Mouse (Mus musculus): Measurements from ENCODE around the gene Sgce. TPM values are rescaled to one million over a fixed set of nuclear protein-coding genes. Genes with fewer than 3 reads are reported as not detected.

Gene Sgce
- total RNA-seq, 1 experiment: 19.1 TPM

GRCm38 (mm10) chr6:4748506-4748961 is 1.5 kb upstream of the Sgce start:
- Histone ChIP-seq H3K9me3 (ENCODE audit: control insufficient read depth, insufficient read depth, low read depth, low read length) (no peaks in the 10 kb centered on the region), H3K27ac (ENCODE audit: insufficient read depth, low read depth, low read length, poor library complexity, severe bottlenecking) (no peak overlapping the region), H3K4me1 (ENCODE audit: control insufficient read depth in 2 of 2, insufficient read depth in 2 of 2, low read length in 2 of 2, poor library complexity in 1 of 2) (no peaks in the 10 kb centered on the region), H3K9ac (ENCODE audit: insufficient read depth, low read depth, low read length, poor library complexity, severe bottlenecking) (0 out of 2 replicates have a peak overlapping the region, but pooled peaks have one; percentile 38), H3K36me3 (ENCODE audit: control insufficient read depth, insufficient read depth, low read length, poor library complexity, severe bottlenecking) (peaks cover 2% of the 10 kb centered on the region; the same call in 1 of the 2 replicates), H3K4me3 (ENCODE audit: insufficient read depth in 1 of 2, low read depth in 1 of 2, low read length in 2 of 2, poor library complexity in 1 of 2, severe bottlenecking in 1 of 2) (peak overlapping the region; percentile 49 to 65)
- no peak for DNase-seq (ENCODE audit: low read depth, low spot score)
- in situ Hi-C loops (cut with MboI; ENCODE audit: low sequenced_read_pairs in 2 of 2, unreplicated experiment in 2 of 2): no loop called here
- no peak for TF ChIP-seq ZNF384 (IDR thresholded peaks at IDR 0.05; ENCODE audit: low read depth, low read length)
- no peak for TF ChIP-seq ZC3H11A (IDR thresholded peaks at IDR 0.05; ENCODE audit: borderline replicate concordance, low read depth, low read length)
- TF ChIP-seq CHD2 (IDR thresholded peaks at IDR 0.05; ENCODE audit: low read depth, low read length): no peak
- TF ChIP-seq HCFC1 (IDR thresholded peaks at IDR 0.05; ENCODE audit: borderline replicate concordance, insufficient read depth, low read length): no peak
- TF ChIP-seq MAFK (IDR thresholded peaks at IDR 0.05; ENCODE audit: insufficient read depth, low read depth, low read length): no peak

GRCm38 (mm10) chr6:4747677-4748505 is 884 bp upstream of the Sgce start:
- Histone ChIP-seq H3K9me3 (ENCODE audit: control insufficient read depth, insufficient read depth, low read depth, low read length) (no peaks in the 10 kb centered on the region), H3K4me1 (ENCODE audit: control insufficient read depth in 2 of 2, insufficient read depth in 2 of 2, low read length in 2 of 2, poor library complexity in 1 of 2) (no peaks in the 10 kb centered on the region), H3K27ac (ENCODE audit: insufficient read depth, low read depth, low read length, poor library complexity, severe bottlenecking) (no peak overlapping the region), H3K4me3 (ENCODE audit: insufficient read depth in 1 of 2, low read depth in 1 of 2, low read length in 2 of 2, poor library complexity in 1 of 2, severe bottlenecking in 1 of 2) (peak overlapping the region; percentile 49 to 65), H3K36me3 (ENCODE audit: control insufficient read depth, insufficient read depth, low read length, poor library complexity, severe bottlenecking) (peaks cover 2% of the 10 kb centered on the region; the same call in 1 of the 2 replicates), H3K9ac (ENCODE audit: insufficient read depth, low read depth, low read length, poor library complexity, severe bottlenecking) (peak overlapping the region; percentile 72)
- in situ Hi-C loops (cut with MboI; ENCODE audit: low sequenced_read_pairs in 2 of 2, unreplicated experiment in 2 of 2): no loop called here
- TF ChIP-seq CHD2 (IDR thresholded peaks at IDR 0.05; ENCODE audit: low read depth, low read length) (no peak), ZC3H11A (IDR thresholded peaks at IDR 0.05; ENCODE audit: borderline replicate concordance, low read depth, low read length) (no peak), MAFK (IDR thresholded peaks at IDR 0.05; ENCODE audit: insufficient read depth, low read depth, low read length) (no peak), ZNF384 (IDR thresholded peaks at IDR 0.05; ENCODE audit: low read depth, low read length) (no peak), HCFC1 (IDR thresholded peaks at IDR 0.05; ENCODE audit: borderline replicate concordance, insufficient read depth, low read length) (no peak)
- no peak for DNase-seq (ENCODE audit: low read depth, low spot score)

- Histone ChIP-seq H3K4me1 (ENCODE audit: control insufficient read depth in 2 of 2, insufficient read depth in 2 of 2, low read length in 2 of 2, poor library complexity in 1 of 2) (no peaks in the 10 kb centered on the region), H3K9me3 (ENCODE audit: control insufficient read depth, insufficient read depth, low read depth, low read length) (no peaks in the 10 kb centered on the region), H3K27ac (ENCODE audit: insufficient read depth, low read depth, low read length, poor library complexity, severe bottlenecking) (no peak overlapping the region), H3K4me3 (ENCODE audit: insufficient read depth in 1 of 2, low read depth in 1 of 2, low read length in 2 of 2, poor library complexity in 1 of 2, severe bottlenecking in 1 of 2) (peak overlapping the region; percentile 51 to 59), H3K9ac (ENCODE audit: insufficient read depth, low read depth, low read length, poor library complexity, severe bottlenecking) (peak overlapping the region; percentile 15), H3K36me3 (ENCODE audit: control insufficient read depth, insufficient read depth, low read length, poor library complexity, severe bottlenecking) (peaks cover 2% of the 10 kb centered on the region; the same call in 1 of the 2 replicates)
- DNase-seq (ENCODE audit: low read depth, low spot score): no peak
- in situ Hi-C loops (cut with MboI; ENCODE audit: low sequenced_read_pairs in 2 of 2, unreplicated experiment in 2 of 2): no loop called here
- TF ChIP-seq HCFC1 (IDR thresholded peaks at IDR 0.05; ENCODE audit: borderline replicate concordance, insufficient read depth, low read length): no peak
- no peak for TF ChIP-seq ZC3H11A (IDR thresholded peaks at IDR 0.05; ENCODE audit: borderline replicate concordance, low read depth, low read length)
- no peak for TF ChIP-seq CHD2 (IDR thresholded peaks at IDR 0.05; ENCODE audit: low read depth, low read length)
- no peak for TF ChIP-seq MAFK (IDR thresholded peaks at IDR 0.05; ENCODE audit: insufficient read depth, low read depth, low read length)
- TF ChIP-seq ZNF384 (IDR thresholded peaks at IDR 0.05; ENCODE audit: low read depth, low read length): no peak
These were observed 841 bp downstream of the Sgce start for GRCm38 (mm10) chr6:4746036-4746695.

- no peak overlapping the region for H3K9ac ChIP-seq (ENCODE audit: insufficient read depth, low read depth, low read length, poor library complexity, severe bottlenecking)
- H3K27ac ChIP-seq (ENCODE audit: insufficient read depth, low read depth, low read length, poor library complexity, severe bottlenecking): no peak overlapping the region
- no peaks in the 10 kb centered on the region for H3K9me3 ChIP-seq (ENCODE audit: control insufficient read depth, insufficient read depth, low read depth, low read length)
- no peak overlapping the region for H3K4me3 ChIP-seq (ENCODE audit: insufficient read depth in 1 of 2, low read depth in 1 of 2, low read length in 2 of 2, poor library complexity in 1 of 2, severe bottlenecking in 1 of 2)
- peaks cover 9 to 15% of the 10 kb centered on the region in 2 experiments for H3K4me1 ChIP-seq (ENCODE audit: control insufficient read depth in 2 of 2, insufficient read depth in 2 of 2, low read length in 2 of 2, poor library complexity in 1 of 2)
- in situ Hi-C loops (cut with MboI; ENCODE audit: low sequenced_read_pairs in 2 of 2, unreplicated experiment in 2 of 2): no loop called here
- H3K36me3 ChIP-seq (ENCODE audit: control insufficient read depth, insufficient read depth, low read length, poor library complexity, severe bottlenecking): no peaks in the 10 kb centered on the region
- no peak for DNase-seq (ENCODE audit: low read depth, low spot score)
- TF ChIP-seq MAFK (IDR thresholded peaks at IDR 0.05; ENCODE audit: insufficient read depth, low read depth, low read length) (no peak), ZC3H11A (IDR thresholded peaks at IDR 0.05; ENCODE audit: borderline replicate concordance, low read depth, low read length) (no peak), ZNF384 (IDR thresholded peaks at IDR 0.05; ENCODE audit: low read depth, low read length) (no peak), HCFC1 (IDR thresholded peaks at IDR 0.05; ENCODE audit: borderline replicate concordance, insufficient read depth, low read length) (no peak), CHD2 (IDR thresholded peaks at IDR 0.05; ENCODE audit: low read depth, low read length) (no peak)
These were observed 6.5 kb downstream of the Sgce start for GRCm38 (mm10) chr6:4740511-4740910.
